Mouse (Mus musculus) bone marrow macrophage, adult 2 months (primary cell): ENCODE data around the gene Guk1. TPM values are rescaled to one million over a fixed set of nuclear protein-coding genes. Genes with fewer than 3 reads are reported as not detected.

Source experiments
- H3K27ac ChIP-seq: 2 replicates; pipeline ENCODE4 v1.5.1; 2012; ENCODE audit warnings: low read depth, low read length; ENCODE audit not compliant: insufficient read depth
- H3K4me1 ChIP-seq: 2 replicates; pipeline ENCODE4 v1.6.1; 2012; ENCODE audit warnings: low read length; ENCODE audit not compliant: control insufficient read depth, insufficient read depth
- H3K4me3 ChIP-seq: 2 replicates; pipeline ENCODE4 v1.5.1; 2012; ENCODE audit warnings: mild to moderate bottlenecking, low read length, moderate library complexity; ENCODE audit not compliant: insufficient read depth
- CTCF ChIP-seq: IDR thresholded peaks from 2 replicates; pipeline ENCODE4 v1.5.1; 2012; ENCODE audit warnings: low read depth, mild to moderate bottlenecking, low read length, moderate library complexity
- POLR2A ChIP-seq: IDR thresholded peaks from 2 replicates; pipeline ENCODE4 v1.6.1; 2012; ENCODE audit warnings: mild to moderate bottlenecking, low read depth, low read length, borderline replicate concordance
- polyA plus RNA-seq: library from polyadenylated mRNA; stranded (reverse); fragments of >200 nt; gene quantifications from 2 replicates; pipeline ENCODE4 v1.2.4, GENCODE M21; 2012; ENCODE audit not compliant: missing spikeins, insufficient read depth, insufficient read length

The Guk1 gene
- polyA plus RNA-seq, 1 experiment, result 32.1 TPM

DNA sequence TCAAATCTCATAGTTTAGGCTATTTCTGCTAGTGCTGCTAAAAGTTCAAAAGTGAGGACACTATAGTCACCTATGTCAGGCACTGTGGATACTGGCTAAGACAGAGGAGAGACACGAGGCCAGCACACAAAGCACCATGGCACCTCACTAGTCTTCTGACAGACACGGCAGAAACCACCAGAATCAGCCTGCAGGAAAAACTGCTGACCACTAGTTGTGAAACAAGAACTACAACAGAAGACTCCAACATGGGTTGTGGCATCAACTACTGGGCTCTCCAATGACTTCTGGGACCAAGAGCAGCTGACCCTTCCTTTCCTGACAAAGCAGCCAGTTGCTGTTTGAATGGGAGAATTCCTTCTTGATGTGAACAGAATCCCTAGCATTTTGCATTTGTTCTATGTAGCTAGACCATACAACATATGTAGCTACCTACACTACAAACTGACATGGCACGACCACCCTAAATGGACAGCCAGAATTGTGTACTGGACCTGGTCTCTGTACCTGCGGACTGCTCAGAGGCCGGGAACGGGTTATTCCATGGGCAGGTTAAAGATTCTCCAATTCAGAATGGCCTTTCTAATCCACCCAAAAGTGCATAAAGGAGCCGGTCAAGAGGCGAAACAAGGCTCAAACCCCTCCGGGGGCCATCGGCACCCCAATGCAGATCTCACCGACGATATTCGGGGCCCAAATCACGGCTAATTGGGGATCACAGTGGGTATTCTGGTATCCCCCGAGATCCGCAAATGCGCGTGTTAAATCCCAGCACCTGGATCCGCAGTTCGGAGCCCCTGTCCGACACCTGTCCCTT lies 35.0 kb upstream of the Guk1 start:
- TF ChIP-seq POLR2A (no peak), CTCF (0 out of 2 replicates have a peak, but pooled peaks have one; percentile 15)
- peak overlapping the region; percentile 95 for H3K27ac ChIP-seq
- H3K4me1 ChIP-seq, result peaks cover 44% of the 10 kb centered on the region

DNA sequence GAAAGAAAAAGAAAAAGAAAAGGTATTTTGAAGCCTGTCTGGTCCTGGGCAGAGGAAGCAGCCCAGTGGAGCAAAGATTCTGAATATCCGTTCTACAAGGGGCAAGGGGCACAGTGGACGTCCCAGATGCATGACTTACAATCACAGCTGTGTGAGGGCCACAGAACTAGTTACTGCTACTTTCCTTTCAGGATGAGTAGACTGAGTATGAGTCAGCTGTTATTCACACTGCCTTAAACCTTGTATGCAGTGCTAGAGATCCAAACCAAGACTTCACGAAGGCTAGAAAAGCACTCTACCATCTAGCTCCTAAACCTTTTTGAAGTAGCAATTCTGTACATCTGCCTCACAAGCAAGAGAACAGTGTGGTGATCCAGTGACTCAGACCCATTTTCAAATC lies 34.2 kb upstream of the Guk1 start:
- peaks cover 50% of the 10 kb centered on the region for H3K4me1 ChIP-seq
- peak overlapping the region; percentile 92 for H3K4me3 ChIP-seq
- H3K27ac ChIP-seq, result peak overlapping the region; percentile 11

More for the DNA sequence above, 35.0 kb upstream of the Guk1 start:
- peak overlapping the region; percentile 92 for H3K4me3 ChIP-seq

DNA sequence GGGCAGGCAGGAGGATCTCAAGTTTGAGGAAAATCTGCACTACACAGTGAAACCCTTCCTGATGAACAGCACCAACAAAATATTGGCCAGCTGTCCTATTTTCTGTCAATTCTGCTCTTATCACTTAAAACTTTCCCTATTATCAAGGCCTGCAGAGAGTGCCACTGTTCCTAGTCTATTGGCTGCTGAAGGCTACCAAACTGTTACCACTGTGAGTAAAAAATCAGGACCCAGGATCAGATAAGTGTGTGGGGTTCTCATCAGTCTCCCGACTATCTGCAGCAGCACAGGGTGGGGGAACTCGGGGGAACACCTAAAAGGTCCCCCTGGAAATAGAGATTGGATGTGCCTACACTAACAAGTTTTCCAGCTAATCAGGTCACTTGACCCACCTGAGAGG lies 33.2 kb upstream of the Guk1 start:
- H3K27ac ChIP-seq, result no peak overlapping the region
- H3K4me3 ChIP-seq, result no peak overlapping the region
- no peak for TF ChIP-seq CTCF
- TF ChIP-seq POLR2A, result no peak
- H3K4me1 ChIP-seq, result peaks cover 57% of the 10 kb centered on the region

More for the DNA sequence above, 34.2 kb upstream of the Guk1 start:
- no peak for TF ChIP-seq POLR2A
- no peak for TF ChIP-seq CTCF

DNA sequence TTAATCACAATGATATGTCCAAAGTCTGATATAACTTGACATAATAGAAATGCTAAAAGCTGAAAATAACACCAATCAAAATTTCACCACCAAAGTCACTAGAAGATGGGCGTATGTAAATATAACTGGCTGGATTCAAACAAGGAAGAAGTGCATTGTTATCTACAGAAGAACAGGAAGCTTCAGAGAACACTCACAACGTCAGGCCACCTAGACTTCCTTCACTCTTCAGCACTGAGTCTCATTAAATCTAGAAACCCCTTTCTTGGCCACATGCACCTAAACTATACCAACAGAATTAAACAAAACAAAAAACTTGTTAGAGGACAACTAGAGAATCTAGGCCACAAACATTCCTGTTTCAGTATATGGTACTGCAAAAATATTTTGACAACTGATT lies 32.5 kb upstream of the Guk1 start:
- no peak overlapping the region for H3K27ac ChIP-seq
- TF ChIP-seq POLR2A (no peak), CTCF (no peak)
- H3K4me3 ChIP-seq, result no peak overlapping the region
- peaks cover 62% of the 10 kb centered on the region for H3K4me1 ChIP-seq

DNA sequence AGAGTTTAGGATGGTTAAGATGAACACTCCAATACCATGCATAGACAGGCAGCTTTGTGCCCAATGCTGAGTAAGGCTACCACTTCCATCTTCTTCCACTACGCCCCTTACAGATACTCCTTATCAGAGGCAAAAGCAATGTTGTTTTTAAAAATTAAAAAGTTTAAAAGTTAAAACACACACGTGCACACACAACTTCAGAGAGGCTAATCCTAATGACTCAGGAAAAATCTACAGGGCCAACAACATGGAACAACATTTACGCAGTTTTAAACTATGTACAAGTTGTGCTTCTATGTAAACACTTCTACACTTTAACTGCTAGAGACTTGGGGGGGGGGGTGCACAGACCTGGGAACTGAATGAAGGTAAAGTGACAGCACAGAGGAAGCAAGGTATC lies 32.0 kb upstream of the Guk1 start:
- Histone ChIP-seq H3K4me1 (peaks cover 62% of the 10 kb centered on the region), H3K27ac (no peak overlapping the region), H3K4me3 (no peak overlapping the region)
- TF ChIP-seq CTCF, result no peak
- no peak for TF ChIP-seq POLR2A

DNA sequence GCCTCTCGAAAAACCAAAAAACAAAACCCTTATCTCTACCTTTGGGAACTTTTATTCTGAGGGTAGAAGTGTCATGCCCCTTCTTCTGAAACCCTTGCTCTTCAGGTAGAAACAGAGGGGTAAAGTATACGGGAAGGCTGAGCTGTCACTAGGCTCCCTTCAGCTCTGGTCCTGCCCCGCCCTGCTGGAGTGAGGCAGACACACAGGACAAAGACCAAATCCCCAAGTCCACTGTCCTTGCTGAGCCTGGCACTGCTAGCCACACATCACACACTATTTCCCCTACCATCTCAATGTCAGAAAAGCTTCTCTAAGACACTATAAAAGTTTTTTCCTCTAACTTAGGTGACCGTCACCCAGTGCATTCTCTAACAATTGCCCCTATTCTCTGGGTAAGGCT lies 30.3 kb upstream of the Guk1 start:
- Histone ChIP-seq H3K27ac (no peak overlapping the region), H3K4me1 (peaks cover 76% of the 10 kb centered on the region), H3K4me3 (no peak overlapping the region)
- TF ChIP-seq POLR2A (no peak), CTCF (no peak)

DNA sequence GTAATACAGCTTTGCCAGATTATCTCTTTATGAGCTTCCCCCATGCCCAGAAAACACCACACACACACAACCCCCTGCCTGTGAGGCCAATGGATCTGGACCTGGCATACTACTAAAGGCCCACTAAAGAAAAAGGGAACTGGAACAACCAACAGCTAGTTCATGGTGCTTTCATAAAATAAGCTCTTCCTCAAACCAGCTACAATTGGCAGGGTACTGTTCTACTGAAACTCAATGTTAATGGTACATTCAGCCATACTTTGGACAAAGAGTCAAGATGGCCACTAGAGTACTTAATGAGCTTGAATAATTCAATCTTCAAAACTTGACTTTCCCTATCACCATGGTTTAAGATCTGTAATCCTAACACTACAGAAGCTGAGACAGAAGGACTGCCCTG lies 29.6 kb upstream of the Guk1 start:
- Histone ChIP-seq H3K27ac (peak overlapping the region; percentile 63), H3K4me3 (no peak overlapping the region), H3K4me1 (peaks cover 82% of the 10 kb centered on the region)
- TF ChIP-seq POLR2A, result no peak

DNA sequence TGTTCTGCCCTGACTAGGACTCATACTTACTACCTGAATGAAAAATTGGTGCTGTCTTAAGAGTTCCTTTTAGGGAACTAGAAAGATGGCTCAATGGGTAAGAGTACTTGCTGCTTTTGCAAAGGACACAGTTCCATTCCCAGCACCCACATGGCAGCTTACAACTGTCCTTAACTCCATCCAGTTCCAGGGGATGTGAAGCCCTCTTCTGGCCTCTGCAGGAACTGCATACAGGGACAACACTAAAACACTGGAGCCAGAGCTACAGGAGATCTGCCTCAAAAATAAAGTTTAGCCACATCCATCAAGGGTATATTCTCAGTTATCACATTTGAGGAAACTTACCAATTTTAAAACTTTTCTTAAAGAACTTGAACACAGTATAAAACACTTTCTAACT lies 27.1 kb upstream of the Guk1 start:
- TF ChIP-seq POLR2A (no peak), CTCF (0 out of 2 replicates have a peak, but pooled peaks have one; percentile 13)
- Histone ChIP-seq H3K4me1 (peaks cover 74% of the 10 kb centered on the region), H3K4me3 (no peak overlapping the region), H3K27ac (no peak overlapping the region)

DNA sequence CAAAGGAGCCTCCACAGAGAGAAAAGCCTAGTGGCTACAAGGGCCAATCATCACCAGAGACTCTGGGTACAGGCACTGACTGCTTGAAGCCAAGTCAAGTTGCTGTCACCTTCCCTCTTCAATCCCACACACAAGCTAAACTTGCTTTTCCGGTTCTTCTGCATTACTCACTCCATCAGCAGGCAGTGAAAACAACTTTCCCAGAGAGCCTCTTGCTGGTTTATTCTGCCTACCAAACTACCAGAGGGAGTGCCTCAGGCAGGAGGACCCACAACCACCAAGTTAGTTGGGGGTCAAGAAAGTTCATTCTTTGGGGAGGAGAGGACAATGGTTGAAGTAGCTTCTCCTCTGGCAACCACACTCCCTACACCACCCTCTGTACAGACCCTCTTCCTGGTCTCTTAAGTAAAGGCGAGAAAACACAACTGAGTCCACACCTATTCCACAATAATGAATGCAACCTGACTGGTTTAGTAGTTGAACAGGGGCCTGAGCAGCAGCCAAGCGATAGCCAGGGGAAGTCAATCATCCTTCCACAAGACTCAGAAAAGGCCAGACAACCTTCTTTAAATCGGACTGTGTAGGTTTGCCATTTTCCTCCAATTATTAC lies 26.5 kb upstream of the Guk1 start:
- Histone ChIP-seq H3K4me1 (peaks cover 71% of the 10 kb centered on the region), H3K4me3 (no peak overlapping the region)
- no peak for TF ChIP-seq POLR2A
- TF ChIP-seq CTCF, result no peak

DNA sequence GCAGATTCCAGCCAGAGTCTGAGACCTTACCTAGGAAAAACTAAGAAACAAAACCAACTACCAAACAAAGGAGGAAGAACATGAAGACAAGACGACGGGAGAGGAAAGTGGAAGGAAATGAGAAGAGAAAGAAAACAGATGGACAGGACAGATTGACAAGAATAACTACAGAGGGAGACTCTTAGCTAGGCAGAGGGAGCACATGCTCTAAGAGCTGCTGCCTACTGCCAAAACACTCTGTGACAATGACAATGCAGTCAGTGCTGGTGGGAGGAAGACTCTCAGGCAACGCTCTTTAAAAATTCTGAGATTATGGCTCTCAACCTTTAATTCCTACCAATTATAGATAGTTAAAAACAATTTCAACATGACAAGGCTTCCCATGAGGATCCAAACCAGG lies 24.9 kb upstream of the Guk1 start:
- no peak for TF ChIP-seq CTCF
- H3K4me3 ChIP-seq, result no peak overlapping the region

More for the DNA sequence above, 26.5 kb upstream of the Guk1 start:
- H3K27ac ChIP-seq, result no peak overlapping the region

More for the DNA sequence above, 24.9 kb upstream of the Guk1 start:
- H3K4me1 ChIP-seq, result peaks cover 67% of the 10 kb centered on the region
- H3K27ac ChIP-seq, result peak overlapping the region; percentile 23
